In genomic region chr8:20296803-20297702, GRCm38 (mm10) we compare ENCODE assay signal across 7 mouse cellular contexts.
DNase-seq lines count a peak whose midpoint lies in the region; ATAC-seq and TF ChIP-seq lines count a peak whose summit lies in the region.
"Not testable (repeated sequence)": the region's sequence is repeated elsewhere in the genome, so short reads cannot be mapped to it uniquely, and the experiment has no call there.

No protein-coding gene starts in this region.

- H3K9ac ChIP-seq in midbrain, embryonic 12.5 days (replicated peaks): peak overlapping the region; percentile 80

- WGBS in limb, embryonic 10.5 days: 11% methylated on average over 72 of the region's 73 CpGs
- 13% methylated on average over 72 of the region's 73 CpGs for WGBS in midbrain, embryonic 12.5 days
- WGBS in small intestine, adult 2 months: 7% methylated on average over 72 of the region's 73 CpGs

- H3K27me3 ChIP-seq in limb, embryonic 10.5 days (ENCODE audit: low read depth, poor library complexity, severe bottlenecking); midbrain, embryonic 12.5 days; small intestine, adult 2 months (ENCODE audit: control insufficient read depth, insufficient read depth, low read length): not testable (repeated sequence)

- peak; percentile 69; the same call in 1 of the 2 replicates for TF ChIP-seq POLR2A in small intestine, adult 2 months (IDR thresholded peaks at IDR 0.05; ENCODE audit: low read depth, low read length)

- H3K9me3 ChIP-seq in limb, embryonic 10.5 days (replicated peaks); midbrain, embryonic 12.5 days: not testable (repeated sequence)

- H3K4me1 ChIP-seq in limb, embryonic 10.5 days; midbrain, embryonic 12.5 days; small intestine, adult 2 months (ENCODE audit: control insufficient read depth, insufficient read depth, insufficient read length, low read length): not testable (repeated sequence)

- TF ChIP-seq CTCF in small intestine, adult 2 months (IDR thresholded peaks at IDR 0.05; ENCODE audit: extremely low read depth, insufficient read length, insufficient replicate concordance, low read depth, low read length): peak; percentile 67; the same call in 1 of the 2 replicates

- peak; percentile 100 for ATAC-seq in granulocyte monocyte progenitor cell, adult 5-6 weeks (replicated peaks; ENCODE audit: poor library complexity, severe bottlenecking)
- ATAC-seq in midbrain, embryonic 12.5 days (ENCODE audit: low FRiP score, low read depth): peak; percentile 100

- H3K27ac ChIP-seq in limb, embryonic 10.5 days: peak overlapping the region; percentile 88
- H3K27ac ChIP-seq in midbrain, embryonic 12.5 days (replicated peaks): peak overlapping the region; percentile 66
- H3K27ac ChIP-seq in small intestine, adult 2 months (ENCODE audit: insufficient read depth, low read depth, low read length): peak overlapping the region; percentile 55

- H3K4me3 ChIP-seq in limb, embryonic 10.5 days: peak overlapping the region; percentile 55
- peak overlapping the region; percentile 56 for H3K4me3 ChIP-seq in midbrain, embryonic 12.5 days
- peak overlapping the region; percentile 85 for H3K4me3 ChIP-seq in small intestine, adult 2 months (ENCODE audit: low read depth, low read length)

- not testable (repeated sequence) for H3K36me3 ChIP-seq in limb, embryonic 10.5 days; midbrain, embryonic 12.5 days; small intestine, adult 2 months (ENCODE audit: control insufficient read depth, insufficient read depth, low read length)

- peak; percentile 82 for DNase-seq in adrenal gland, postnatal 10 days
- DNase-seq in embryo, embryonic 9.5 days (ENCODE audit: extremely low spot score): peak; percentile 72
- peak; percentile 88 for DNase-seq in kidney, adult 11 months
- DNase-seq in limb, embryonic 10.5 days (ENCODE audit: low spot score): peak; percentile 80

- H3K4me2 ChIP-seq in midbrain, embryonic 12.5 days (replicated peaks): peak overlapping the region; percentile 58

Comparison
In these comparisons a context has a peak if more than half of its experiments do, and no peak if none do; other contexts are left out.
1. Peak in every context shown above with its lines: DNase-seq, ATAC-seq, H3K4me3 ChIP-seq and H3K27ac ChIP-seq.